Mouse (Mus musculus): ENCODE measurements around the gene Epb41l5.

Epb41l5 gene

DNA sequence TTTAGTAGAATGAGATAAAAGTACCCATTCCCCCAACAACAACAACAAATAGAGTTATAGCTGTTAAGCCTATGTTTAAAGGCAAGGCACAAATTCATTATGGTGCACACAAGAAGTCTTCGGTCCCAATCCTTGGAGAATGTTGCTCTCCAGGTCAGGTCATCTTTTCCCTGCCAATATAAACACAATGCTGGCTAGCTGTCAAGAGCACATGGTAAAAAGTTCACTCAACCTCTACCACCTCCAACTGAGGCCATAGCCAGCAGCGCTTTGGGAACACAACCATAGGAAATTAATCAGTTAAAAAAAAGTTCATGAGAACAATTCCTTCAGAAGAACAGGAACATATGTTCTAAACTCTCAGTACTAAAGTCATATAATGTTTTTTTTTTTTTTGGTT is 58.8 kb downstream of the Epb41l5 start:
- DNase-seq: no peak

DNA sequence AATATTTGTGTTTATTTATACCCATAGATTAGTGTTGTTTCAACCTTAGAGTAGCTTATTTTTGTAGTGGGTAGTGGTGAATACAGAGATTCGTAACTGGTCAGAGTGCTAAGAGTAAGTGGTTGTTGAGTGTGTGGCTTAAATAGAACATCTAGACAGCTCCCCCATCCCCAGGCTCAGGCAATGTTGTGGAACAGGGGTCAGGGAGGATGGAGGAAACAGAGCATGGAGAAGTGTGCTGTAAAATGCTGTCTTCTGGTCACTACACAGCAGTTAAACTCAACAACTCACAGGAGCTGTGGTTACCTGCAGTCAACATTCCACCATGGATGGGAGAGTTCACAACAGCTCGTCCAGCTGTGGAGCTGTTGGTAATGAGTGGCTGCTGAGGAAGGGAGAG is 63.8 kb downstream of the Epb41l5 start:
- no peak for DNase-seq

DNA sequence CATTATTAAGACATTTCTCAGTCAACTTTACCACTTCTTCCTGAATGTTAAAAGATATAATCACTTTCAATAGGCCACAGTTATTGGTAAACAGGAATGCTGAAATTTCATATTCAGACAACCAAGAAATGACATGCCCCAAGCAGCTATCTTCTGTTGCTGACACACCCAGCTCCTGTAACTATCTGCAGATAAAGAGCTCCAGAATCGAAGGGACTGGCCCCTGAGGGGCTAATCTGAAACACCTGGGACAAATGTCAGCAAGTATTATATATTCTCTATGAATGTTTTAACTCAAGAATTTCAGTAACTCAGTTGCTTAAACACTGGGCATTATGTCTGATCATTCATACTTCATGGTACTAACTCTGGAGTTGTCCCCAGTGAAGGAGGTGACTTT is 78.7 kb downstream of the Epb41l5 start:
- no peak for DNase-seq

DNA sequence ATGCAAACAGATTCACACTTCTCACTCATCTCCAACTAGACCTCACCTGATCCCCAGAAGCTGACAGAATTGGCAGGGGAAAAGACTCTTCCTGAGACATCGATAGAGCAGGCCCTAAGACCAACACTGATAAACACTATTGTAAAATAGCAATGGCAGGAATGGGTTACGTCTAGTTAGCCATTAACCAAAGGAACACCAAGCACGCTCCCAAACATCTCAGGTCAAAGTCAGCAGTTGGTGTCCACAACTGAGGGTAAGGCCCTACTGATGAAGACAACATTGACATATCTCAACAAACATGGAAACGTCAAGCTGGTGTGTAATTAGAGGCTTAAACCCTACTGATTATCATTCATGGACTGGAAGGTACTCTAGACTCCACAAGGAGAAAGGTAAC is 83.3 kb downstream of the Epb41l5 start:
- no peak for DNase-seq

DNA sequence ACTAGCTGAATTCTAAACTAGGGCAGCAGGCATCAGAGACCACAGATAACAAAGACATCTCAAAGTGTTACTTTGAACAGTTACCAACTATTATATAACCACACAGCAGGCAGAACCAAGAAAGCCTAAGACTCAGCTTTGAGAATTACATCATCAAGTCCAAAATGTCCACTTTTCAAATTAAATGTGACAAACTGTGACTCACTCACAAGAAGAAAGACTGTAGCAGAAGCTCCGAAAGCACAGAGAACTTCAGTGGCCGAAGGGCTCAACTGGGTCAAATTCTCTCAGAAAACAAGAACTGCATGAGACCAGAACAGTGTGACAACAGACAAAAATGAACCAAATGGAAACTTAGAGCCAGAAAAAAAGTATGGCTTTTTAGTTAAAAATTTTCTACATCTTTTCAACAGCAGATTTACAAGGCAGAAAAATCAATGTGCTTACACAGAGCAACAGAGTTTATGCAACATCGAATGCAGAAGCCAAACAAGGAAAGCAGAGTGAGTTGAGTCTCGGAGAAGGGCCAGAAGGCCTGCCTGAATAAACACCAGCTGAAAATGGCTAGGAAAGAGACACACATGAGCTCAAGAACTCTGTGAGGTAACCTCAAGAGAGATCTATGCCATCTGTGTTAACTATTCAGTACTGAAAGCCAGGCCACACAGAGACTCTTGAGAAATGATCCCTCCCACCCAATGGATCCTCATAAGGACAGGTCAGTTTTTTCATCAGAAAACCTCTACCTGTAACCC is 91.0 kb downstream of the Epb41l5 start:
- peak; percentile 15 for DNase-seq

DNA sequence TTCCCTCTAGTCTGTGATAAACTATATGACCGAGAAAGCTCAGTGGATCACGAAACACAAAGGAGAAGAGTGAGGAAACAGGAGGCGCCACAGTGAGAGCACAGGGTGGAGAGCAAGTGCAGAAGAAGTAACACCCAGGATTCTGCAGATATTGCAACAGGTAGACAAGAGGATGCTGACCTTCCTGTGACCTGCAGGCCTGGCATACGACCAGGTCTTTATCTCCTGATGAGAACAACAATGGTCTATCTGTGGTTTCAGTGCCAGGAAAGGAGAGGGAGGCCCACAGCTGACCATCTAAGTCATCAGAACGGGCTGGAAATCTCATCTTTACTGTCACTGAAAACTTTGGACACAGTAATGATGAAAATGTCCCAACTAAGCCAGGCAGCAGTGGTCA is 93.1 kb downstream of the Epb41l5 start:
- no peak for DNase-seq

DNA sequence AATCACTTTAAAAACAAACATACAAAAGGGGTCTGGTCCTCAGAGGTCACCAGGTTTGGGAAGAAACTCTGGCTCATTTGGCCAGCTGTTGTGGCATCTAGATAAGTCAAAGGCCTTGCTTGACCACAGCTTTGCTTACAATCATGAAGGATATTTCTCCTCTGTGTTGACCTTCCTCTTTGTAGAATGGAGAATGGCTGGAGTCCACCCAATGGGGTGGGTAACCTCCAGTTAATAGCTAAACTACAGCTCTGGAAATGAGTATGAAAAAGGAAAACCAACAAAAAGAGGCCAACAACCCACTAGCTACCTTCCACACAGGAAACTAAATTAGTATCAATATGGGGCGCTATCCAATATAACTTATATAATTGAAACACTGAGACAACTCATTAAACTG is 97.1 kb downstream of the Epb41l5 start:
- DNase-seq: no peak

DNA sequence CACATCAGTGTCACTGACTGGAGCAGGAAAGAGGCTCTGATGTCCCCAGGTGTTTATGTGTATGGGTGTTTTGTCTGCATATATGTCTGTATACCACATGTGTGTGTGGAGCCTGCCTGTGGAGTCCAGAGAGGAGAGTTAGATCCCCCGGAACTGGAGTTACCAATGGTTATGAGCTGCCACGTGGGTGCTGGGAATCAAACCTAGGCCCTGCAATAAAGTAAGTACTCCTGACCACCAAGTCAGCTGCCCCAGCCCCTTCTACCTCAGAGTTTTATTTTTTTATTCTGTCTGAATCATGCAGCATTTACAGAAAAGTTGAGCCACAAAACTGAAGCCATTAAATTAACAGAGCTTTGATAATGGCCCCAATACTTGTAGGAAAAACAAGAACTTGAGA is 98.7 kb downstream of the Epb41l5 start:
- no peak for DNase-seq

DNA sequence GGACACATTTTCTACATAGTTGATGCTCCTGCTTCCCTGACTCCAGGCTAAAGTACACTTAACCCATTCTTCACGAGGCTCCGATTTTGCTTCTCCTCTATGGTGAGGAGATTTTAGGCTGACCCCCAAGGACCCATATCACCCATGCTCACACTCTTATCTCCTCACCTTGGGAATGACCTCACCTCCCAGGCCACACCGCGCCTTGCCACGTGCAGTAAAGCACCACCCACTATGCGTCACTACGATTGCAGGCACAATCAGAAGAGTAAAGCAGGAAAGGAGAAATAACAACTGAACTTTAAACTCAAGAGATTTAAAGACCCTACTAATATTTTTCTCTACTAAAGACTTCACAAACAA is 99.5 kb downstream of the Epb41l5 start:
- DNase-seq: no peak

DNA sequence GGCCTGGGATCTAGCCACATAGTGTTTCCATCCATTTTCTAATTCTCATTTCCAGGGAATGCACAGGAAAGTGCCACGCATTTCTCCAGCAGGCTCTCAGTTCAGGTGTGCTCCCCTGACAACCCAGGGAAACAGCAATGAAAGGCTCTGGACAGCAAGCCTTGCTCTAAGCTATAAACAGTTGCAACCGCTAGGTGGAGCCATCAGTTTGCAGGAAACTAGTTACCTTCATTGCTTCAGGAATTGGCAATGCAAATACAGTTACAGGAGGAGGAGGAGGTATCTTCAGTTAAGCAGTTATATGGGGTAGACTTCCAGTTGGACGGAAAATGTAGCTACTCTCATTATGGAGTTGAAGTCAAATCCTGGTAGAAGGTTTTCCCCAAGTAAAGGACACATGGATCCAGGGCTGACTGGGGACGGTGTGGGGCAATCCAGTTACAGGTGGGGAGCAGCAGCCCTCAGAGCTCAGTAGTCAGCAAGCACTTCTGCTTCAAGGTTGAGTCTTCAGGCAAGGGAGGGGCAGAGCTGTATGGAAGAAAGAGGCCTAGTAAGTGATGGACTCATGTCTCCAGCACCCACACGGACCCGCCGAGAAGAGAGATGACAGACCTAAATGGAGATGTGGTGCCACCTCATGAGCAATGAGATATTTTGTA is 100.0 kb downstream of the Epb41l5 start:
- DNase-seq: peak; percentile 82

DNA sequence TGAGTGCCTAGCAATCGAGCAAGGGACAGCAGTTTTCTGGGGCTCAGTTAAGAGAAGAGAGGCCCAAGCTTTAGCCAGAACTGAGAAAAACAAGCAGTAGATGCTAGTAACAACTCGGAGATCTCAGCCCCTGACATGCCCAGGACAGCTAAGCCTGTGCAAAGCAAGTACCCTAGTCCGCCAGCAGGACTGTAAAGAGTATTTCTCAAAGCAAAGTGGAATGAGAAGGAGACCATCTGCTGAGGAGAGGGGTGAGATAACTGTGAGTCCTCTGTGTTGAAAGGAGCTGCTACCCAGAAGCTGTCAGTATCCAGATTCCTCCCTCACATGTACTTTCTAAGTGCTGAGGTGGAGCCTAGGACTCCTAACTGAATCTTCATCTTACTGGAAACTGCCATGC is 102.3 kb downstream of the Epb41l5 start:
- no peak for DNase-seq

DNA sequence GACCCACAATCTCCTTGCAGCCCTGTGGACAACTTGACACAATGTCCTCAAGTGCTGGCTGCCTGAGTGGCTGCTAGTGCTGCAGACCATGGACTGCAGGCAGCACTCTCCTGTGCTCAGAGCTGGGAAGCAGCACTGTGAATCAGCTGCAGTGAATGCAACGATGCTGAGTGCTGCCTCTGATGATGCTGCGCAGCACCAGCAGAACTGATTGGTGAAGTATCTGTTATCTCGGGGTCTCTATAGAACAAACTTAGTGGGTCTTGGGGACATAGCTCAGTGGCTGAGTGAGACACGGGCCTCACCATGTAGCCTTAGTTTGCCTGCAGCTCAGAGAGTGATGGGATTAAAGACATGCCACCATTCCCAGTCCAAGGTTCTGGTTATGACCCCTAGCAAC is 103.1 kb downstream of the Epb41l5 start:
- no peak for DNase-seq

DNA sequence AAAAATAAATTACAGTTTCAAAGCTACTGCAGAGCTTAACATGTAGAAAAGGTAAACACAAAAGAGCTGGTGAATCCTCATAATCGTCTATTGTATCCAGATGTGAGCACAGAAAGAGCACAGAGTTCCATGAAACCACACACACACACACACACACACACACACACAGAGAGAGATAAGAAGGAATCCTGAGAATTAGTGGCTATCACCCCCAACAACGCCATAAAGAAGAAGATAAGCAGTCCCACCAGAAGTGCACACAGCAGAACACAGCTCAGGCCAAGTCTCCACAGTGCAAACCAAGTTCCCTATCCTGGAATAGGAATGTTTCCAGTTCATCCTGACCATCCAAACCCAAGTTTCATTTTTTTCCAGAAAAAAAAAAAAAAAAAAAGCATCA is 103.6 kb downstream of the Epb41l5 start:
- DNase-seq: no peak

DNA sequence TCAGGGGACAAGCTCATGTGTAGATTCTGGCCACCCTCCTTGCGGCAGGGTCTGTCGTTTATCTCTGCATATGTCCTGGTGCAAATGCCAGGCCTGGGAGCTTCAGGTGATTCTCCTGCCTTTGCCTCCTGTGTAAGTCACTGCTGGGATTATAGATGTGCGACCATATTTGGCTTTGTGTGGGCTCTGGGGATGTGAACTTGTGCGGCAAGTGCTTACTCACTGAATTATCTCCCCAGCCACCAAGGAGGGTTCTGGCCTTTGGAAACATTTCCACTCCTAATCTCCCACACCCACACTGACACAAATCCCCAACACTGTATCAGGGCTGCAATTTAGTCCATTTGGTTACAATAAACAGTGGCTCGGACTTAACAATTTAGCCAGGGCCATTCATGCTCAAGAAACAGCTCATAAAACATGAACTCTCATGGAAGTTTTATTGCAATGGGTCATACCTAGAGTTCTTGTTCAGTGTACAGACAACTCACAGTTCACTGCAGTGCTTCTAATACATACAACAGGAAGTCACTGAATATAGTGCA is 104.1 kb downstream of the Epb41l5 start:
- DNase-seq: no peak

DNA sequence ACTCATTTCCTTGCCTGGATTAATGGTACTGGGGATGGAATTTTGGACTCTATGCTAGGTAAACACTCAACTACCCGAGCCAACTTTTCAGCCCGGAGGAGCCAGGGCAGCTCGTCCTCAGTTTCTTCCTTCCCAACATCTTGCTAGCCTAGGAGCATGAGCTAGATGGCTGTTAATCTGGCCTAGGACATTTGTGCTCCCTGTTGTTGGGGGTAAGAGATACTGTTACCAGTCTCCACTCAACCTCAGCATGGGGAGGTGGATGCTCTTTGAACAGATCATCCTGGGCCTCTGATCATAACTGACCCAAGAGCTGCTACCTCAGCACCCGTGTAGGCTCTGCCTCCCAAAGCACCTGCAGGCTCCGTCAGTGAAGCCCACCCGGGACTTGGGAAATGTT is 105.5 kb downstream of the Epb41l5 start:
- DNase-seq: no peak

DNA sequence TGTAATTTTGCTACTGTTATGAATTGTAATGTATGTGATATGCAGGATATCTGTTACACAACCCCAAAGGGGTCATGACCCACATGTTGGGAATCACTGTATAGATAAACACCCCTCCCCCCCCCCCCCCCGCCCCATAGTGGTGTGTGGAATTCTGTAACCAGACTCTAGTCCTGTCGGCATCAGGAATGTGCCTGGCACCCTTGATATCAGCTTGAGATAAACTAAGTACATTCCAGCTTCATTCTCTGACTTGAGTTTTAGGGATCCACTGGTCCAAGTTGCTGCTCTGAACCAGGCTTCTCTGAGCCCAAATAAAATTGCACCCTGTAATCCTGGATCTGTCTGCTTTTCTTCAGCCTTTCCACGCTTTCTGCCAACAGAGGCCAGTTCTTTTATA is 107.2 kb downstream of the Epb41l5 start:
- DNase-seq: no peak

DNA sequence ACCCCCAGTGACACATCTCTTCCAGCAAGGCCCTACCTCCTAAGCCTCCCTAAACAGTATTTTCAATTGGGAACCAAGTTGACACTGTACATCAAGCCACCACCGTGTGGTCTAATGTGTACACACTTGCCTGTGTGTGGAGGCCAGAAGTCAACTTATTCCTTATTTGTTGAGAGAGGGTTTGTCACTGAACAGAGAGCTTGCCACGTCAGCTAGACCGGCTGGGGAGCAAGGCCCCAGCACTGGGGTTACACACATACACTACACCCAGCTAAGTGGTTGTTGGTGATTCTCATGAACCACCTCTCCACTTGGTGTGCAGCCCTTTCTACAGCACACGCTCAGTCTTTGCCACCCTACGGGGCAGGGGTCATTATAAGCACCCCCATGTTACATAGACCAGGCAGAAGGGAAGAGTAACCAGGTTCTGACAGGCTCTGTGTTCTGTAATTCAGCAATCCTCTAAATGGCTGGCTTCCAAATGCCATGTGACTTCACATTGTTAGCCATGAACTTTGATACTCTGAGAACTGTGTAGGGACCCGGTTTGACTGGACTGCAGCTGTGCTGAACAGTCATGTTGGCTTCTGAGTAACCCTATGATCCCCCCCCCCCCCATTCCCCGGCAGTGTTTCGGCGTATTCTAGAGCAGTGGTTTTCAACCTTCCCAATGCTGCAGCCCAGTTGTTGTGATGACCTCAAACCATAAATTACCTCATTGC is 107.8 kb downstream of the Epb41l5 start:
- DNase-seq: no peak

DNA sequence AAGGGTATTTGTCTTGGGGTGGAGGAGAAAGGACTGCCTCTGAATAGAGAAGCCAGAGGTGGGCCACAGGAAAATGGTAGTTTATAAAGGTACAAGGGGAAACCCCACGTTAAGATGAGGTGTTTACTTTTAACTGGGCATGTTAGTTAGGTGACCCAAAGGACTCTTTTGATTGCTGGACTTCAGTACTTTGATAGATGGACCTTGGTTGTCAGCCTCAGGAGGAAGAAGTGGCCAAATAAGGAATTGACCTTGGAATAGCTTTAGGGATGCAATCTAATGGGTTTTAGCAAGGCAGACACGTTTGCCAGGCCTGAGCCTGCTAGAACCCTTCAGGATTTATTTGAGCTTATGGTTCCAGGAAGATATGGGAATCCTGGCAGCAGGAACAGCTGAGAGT is 109.5 kb downstream of the Epb41l5 start:
- no peak for DNase-seq

DNA sequence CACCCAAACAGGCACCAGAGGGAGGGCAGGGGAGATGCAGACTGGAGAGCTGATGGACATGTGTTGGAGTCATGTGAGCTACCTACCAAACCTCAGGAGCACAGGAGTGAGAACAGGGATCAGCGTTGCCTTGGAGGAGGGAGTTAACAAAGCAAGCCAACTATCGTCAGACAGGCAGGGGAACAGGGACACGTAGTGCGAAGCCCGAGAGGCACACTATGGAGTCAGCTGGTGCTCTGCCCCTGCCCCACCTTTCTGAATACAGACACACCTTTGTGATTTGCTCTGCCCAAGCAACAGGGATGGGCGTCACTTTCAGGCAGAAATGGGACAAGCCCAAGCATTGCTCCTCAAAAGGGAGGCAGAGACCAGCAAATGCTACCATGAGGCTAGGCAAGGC is 111.1 kb downstream of the Epb41l5 start:
- DNase-seq: no peak

DNA sequence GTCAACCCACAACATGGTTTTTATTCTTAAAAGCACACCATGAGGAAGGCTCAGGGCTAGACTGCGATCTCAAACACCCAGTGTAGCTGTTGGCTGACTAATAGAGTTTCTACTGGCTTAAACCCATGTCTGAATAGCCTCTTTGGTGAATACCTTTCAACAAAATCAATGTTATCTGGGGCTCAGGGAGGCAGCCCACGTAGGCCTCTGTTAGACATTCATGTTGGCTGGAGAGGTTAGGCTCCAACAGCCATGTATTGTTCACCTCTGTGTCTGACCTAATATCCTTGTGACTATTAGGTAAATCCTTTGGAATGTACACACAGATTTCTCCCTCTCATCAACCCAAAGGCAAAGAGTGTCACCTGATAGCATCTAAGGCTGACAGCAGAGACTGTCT is 112.7 kb downstream of the Epb41l5 start:
- DNase-seq: no peak

DNA sequence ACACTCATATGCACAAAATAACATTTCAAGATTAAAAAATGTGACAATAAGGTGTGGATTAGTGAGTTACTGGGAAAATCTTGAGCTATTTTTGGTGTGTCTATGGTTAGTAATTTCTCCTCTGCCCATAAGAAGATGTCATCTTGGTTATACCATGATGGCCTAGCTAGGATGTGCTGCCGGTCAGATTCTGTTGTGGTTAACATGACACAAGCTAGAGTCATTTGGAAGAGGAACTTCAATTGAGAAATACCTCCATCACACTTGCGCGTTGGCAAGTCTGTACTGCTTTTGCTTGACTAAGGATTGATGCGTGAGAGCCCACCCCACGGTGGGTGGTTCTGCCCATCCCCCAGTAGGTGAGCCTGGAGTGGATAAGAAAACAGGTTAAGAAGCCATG is 114.5 kb downstream of the Epb41l5 start:
- no peak for DNase-seq

DNA sequence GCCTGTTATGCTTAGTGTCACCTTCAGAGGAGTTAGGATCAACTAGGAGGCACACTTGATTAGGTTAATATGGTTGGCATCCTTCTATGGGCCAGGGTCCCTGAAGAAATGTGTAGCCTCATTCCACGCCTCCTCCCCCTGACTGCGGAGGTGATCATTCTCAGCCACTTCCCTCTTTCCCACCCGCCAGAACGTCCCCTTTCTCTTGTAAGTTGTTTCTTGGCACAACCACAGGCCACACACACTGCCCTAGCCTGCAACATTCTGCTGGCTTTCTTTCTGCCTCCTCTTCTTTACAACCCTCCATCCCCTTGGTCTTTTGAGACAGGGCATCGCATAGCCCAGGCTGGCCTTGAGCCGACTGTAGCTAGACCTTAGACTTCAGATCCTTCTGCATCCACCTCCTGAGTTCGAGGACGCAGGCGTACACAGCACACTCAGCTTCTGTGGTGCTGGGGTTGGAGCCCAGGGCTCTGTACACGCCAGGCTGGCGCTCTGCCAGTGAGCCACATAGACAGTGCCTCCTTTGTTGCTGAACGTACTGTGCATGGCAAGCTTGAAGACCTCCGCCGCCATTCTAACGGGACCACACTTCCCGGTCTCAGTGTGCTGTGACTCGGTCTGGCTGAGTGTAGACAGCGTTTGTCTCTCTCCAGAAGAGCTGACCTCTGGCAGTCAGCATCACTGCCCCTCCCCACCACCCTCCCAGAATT is 115.6 kb downstream of the Epb41l5 start:
- DNase-seq: no peak

DNA sequence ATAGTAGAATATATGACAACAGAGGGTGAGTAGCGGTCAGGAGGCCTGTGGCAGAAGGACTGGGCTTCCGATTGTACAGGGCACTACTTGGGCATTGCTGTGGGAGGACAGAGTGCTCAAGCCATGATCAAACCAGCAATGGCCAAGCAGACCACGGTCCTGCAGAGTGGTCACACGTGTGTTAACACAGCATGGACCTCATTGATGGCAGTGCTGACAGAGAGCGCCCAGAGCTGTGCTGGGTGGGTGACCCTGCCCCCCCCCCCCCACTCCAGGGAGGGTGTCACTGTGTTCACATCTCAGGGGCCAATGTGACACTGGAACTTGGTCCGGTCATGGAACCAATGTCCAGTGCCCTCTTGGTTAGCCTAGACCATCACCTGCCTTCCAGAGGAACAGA is 116.6 kb downstream of the Epb41l5 start:
- DNase-seq: no peak
